Mouse (Mus musculus): ENCODE measurements around the gene Gm10190.
A peak's percentile ranks its signal among the peaks of the same experiment; 100 is the strongest.
"Not testable (repeated sequence)": the region's sequence is repeated elsewhere in the genome, so short reads cannot be mapped to it uniquely, and the experiment has no call there.

Gene Gm10190

GRCm38 (mm10) chr17:80372989-80373725, at the start of gene Gm10190:
Gm10190 (minus strand) TSS chr17:80373541.
- DNase-seq (ENCODE audit: low read depth, low spot score) = peak; percentile 87

DNA sequence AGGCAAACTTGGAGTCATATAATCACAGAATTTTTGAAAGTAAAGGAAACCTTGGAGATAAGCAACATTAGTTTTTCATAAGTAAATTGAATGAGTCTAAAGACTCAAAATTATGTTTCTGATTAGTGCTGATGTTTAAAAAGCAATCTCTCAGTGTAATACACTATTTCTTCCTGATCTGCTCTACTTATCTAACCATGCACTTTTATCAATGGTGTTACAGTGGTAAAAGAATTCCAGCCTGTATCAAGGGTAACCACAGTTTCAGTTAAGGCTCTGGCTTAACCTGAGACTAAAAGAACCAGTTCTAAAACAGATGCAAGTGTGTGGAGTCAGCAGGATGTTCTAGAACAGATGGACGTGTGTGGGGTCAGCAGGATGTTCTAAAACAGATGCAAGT, 47.7 kb upstream of the Gm10190 start:
- no peak for DNase-seq (ENCODE audit: low read depth, low spot score)

DNA sequence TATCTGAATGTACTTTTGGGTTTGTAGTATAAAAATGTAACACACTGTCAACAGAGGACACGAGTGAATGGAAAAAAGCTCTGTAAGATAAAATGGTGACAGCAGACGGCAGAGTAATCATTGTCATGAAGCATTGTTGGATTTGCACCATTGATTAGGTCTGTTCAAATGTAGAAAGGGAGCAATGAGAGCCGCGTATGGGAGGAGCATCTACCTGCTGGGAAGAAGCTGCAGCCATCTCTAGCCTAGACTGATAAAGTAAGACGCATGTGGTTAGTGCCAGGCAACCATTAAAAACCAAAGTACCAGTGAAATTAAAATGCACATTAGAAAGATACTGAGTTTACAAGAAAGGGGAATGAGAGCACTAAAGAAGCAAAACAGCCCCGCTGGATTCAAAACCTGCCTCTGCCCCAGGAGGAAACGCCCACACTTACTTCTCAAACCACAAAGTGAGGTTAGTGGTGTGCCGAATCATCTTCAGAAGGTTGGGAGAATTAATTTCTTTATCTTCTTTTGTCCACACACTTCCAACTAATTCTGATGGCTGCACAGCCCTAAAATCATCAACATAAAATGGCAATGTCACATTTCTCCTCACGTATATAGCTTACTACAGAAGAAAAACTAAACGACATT, 45.4 kb upstream of the Gm10190 start:
- DNase-seq (ENCODE audit: low read depth, low spot score) = no peak

DNA sequence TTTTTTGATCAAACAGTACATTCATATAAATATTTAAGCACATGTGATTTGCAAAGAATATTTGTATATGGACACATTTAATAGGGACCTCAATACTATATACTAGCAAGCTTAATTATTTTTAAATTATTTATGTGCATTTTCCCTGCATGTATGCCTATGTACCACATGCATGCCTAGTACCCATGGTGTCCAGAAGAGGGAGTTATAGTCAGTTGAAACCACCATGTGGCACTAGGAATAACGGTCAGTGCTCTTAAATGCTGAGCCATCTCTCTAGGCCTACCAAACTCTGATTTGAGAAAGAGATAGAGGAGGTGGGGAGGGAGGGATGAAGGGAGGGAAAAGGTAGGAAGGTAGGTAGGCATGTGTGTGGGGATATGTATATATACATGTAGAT, 37.8 kb upstream of the Gm10190 start:
- no peak for DNase-seq (ENCODE audit: low read depth, low spot score)

- no peak for DNase-seq (ENCODE audit: low read depth, low spot score)
Measured at GRCm38 (mm10) chr17:80398243-80398642, 24.9 kb upstream of the Gm10190 start.

GRCm38 (mm10) chr17:80391423-80392403, 18.4 kb upstream of the Gm10190 start:
- DNase-seq (ENCODE audit: low read depth, low spot score) = no peak

GRCm38 (mm10) chr17:80390024-80390423, 16.7 kb upstream of the Gm10190 start:
- no peak for DNase-seq (ENCODE audit: low read depth, low spot score)

DNA sequence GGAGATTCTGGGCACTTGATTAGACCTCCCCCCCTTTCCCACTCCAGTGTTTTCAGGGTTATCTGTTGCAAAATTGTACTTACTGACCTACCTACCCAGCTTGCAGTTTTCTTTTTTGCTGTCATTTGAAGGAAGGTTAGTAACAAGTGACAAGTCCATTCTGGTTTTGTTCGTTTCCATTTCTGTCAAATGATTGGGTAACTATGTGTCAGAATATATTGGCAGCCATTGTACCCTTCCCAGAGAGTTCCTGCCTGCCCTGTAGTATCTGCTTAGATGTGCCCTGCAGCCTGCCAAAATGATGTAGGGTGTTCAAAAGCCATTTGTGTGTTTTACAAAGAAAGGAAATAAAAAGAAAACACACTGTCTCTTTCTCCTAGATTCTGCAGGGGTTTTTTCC, 12.3 kb upstream of the Gm10190 start:
- no peak for DNase-seq (ENCODE audit: low read depth, low spot score)

GRCm38 (mm10) chr17:80378386-80378785, 5.0 kb upstream of the Gm10190 start:
- DNase-seq (ENCODE audit: low read depth, low spot score) = not testable (repeated sequence)

DNA sequence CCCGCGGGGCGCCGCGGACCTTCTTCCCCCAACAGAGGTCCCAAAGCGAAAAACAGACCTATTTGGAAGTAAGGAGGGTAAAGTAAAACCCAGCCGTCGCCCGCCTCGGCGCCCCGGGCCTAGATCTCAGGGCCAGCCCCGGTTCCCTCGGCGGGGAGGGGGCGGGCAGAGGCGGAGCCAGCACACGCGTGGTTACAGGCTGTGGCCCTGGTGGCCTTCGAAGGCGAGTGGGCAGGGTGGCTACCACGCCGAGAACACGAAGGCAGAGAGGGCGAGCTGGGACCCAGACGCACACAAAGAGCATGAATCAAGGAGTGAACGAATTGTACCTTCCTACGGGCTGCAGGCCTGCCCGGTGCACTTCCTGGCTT, 370 bp upstream of the Gm10190 start:
- DNase-seq (ENCODE audit: low read depth, low spot score) = no peak

DNA sequence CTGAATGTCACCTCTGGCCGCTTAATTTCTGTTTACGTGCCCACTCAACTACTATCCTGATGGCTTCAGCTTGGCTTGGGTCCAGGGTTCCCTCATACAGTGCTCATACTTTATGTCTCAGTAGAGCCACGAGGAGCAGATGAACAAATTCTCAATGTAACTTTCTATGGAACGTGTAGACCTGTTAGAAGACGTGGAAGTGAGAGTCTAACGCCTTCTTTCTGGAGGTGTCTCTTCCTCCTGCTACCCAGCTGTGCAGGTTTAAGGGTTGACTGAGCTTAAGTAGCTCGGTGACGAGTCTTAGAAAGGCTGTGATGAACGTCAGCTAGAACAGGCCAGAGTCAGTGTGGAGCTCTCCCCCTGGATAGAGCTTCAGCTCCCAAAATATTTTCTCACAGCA, 4.7 kb downstream of the Gm10190 start:
- no peak for DNase-seq (ENCODE audit: low read depth, low spot score)

- DNase-seq (ENCODE audit: low read depth, low spot score) = no peak
Measured at GRCm38 (mm10) chr17:80367276-80367675, 6.1 kb downstream of the Gm10190 start.

DNA sequence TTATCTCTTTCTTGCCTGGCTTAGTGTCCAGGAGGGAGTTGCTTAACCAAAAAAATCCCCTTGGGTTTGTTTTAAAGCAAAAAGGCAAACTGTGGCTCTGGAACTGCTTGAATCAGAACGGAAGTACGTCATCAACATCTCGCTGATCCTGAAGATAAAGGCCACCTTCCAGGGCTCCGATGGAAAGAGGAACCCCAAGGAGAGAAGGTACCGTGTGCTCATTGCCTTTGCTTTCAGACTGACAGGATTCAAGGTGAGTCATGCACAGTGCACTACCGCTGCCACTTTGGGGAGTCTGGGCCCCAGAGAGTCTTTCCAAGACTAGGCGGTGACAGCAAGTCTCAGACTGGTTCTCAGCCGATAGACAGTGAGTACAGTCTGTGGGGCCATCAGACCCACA, 13.1 kb downstream of the Gm10190 start:
- DNase-seq (ENCODE audit: low read depth, low spot score) = no peak

DNA sequence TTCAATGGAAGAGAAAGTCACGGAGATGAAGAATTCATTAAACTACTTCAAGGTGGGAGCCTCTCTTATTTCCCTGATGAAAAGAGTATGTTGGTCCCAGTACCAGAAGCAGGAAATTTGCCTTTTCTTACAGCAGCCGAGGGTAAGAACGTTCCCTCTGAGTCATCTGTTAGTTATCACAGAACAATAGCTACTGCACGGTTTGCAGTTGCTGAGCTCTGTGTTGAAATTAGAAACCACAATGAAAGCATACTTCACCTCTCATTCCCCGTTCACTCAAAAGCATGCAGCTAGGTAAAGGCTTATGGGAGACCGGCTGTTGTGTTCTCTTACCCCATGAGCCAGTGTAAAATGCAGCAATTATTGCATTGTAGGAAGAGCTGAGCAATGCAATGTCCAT, 26.1 kb downstream of the Gm10190 start:
- DNase-seq (ENCODE audit: low read depth, low spot score) = peak; percentile 15

DNA sequence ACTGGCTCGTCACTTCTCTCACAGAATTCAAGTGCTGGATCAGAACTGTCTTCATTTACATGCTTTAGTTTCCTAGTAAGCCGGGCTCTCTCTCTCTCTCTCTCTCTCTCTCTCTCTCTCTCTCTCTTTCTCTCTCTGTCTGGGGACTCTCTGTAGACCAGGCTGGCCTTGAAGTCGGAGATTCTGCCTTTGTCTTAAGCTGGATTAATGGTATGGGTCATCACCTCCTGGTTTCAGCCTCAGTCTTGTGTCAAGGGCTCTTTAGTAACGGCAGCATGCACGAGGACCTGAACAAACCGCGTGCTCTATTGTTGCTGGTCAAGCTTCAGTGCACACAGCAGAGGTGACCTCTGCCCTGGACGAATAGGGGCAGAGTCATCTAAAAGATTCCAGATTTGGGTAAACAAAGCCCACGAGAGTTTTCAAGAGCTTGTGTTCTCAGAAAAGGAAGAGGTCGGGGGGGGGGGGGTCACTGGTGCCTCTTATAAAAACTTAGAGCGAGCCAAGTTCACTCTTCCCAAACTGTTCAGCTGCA, 26.7 kb downstream of the Gm10190 start:
- DNase-seq (ENCODE audit: low read depth, low spot score) = no peak

DNA sequence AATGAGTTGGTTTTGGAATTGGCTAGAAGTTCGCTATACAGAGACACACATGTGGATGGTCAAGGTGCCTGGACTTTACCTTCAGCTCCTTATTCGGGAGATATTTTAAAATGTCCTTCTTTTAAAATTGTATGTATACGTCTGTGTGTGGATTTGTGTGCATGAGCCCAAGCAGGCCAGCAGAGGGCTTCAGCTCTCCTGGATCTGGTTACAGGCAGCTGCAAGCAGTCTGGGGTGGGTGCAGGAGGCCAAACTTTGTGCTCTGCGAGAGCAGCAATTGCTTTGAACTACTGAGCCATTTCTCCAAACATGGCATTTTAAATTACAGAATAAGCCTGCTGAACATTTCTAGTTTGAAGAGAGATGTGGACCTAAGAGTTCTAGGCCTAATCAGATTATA, 28.1 kb downstream of the Gm10190 start:
- DNase-seq (ENCODE audit: low read depth, low spot score) = no peak

- DNase-seq (ENCODE audit: low read depth, low spot score) = peak; percentile 13
Measured at GRCm38 (mm10) chr17:80332386-80332785, 41.0 kb downstream of the Gm10190 start.

DNA sequence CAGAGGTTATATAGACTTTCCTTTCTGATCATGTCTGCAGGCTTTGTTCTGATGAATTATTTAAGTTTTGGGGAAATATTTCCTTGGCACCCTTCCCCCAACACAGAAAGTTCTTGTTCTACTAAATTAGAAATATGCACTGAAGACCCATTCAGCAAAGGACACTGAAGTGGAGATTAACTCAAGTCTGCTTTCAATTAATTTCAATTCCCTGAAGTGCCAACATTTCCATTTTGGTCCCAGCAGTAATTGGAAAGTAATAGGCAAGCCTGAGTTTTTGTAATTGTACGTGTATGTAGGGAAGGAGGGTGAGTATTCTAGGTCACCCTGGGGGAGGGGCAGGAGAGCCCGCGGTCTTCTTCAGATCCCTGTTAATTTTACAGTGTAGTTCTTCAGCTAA, 46.9 kb downstream of the Gm10190 start:
- no peak for DNase-seq (ENCODE audit: low read depth, low spot score)

- DNase-seq (ENCODE audit: low read depth, low spot score) = no peak
Measured at GRCm38 (mm10) chr17:80325456-80325855, 47.9 kb downstream of the Gm10190 start.

DNA sequence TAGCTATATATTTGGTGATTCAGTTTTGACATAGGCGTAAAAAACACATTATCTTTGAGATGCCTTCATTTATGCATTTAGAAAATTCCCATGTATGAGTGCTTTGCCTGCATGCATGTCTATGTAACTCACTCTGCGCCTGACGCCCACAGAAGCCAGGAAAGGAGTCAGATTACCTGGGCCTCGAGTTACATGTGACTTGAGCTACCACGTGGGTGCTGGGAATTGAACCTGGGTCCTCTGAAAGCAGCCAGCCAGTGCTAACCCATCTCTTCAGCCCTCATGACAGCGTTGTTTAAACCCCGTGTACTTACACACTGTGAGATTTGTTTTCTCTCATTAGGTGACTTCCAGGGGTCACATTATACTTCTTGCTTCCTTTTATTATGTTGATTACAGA, 48.8 kb downstream of the Gm10190 start:
- DNase-seq (ENCODE audit: low read depth, low spot score) = no peak

- no peak for DNase-seq (ENCODE audit: low read depth, low spot score)
Measured at GRCm38 (mm10) chr17:80323658-80324057, 49.7 kb downstream of the Gm10190 start.

All from telencephalon, adult 2 months (tissue).